Mouse (Mus musculus) myocyte (in vitro differentiated cells): ENCODE results near the gene Rbm18. TPM values are rescaled to one million over a fixed set of nuclear protein-coding genes. Genes with fewer than 3 reads are reported as not detected.
"Not testable (repeated sequence)": the region's sequence is repeated elsewhere in the genome, so short reads cannot be mapped to it uniquely, and the experiment has no call there.

Experiments used
- H3K27me3 ChIP-seq: one replicate; pipeline ENCODE4 v1.6.1; 2011; ENCODE audit not compliant: control insufficient read depth, insufficient read depth, insufficient read length
- H3K36me3 ChIP-seq: one replicate; pipeline ENCODE4 v1.6.1; 2011; ENCODE audit not compliant: control insufficient read depth, insufficient read depth
- H3K4me2 ChIP-seq: one replicate; pipeline ENCODE4 v1.6.1; 2011; ENCODE audit warnings: low read depth, control low read depth
- H3K4me3 ChIP-seq: one replicate; pipeline ENCODE4 v1.5.1; 2011; ENCODE audit warnings: mild to moderate bottlenecking, control low read depth, moderate library complexity
- H3K79me2 ChIP-seq: one replicate; pipeline ENCODE4 v1.6.1; 2011; ENCODE audit not compliant: control insufficient read depth, insufficient read depth
- H3ac ChIP-seq: one replicate; pipeline ENCODE4 v1.6.1; 2011; ENCODE audit not compliant: control insufficient read depth, insufficient read length
- CEBPB ChIP-seq: IDR thresholded peaks from 2 replicates; pipeline ENCODE4 v1.6.1; 2011; ENCODE audit warnings: mild to moderate bottlenecking, moderate library complexity; ENCODE audit not compliant: poor library complexity, insufficient read depth, severe bottlenecking
- E2F4 ChIP-seq: IDR thresholded peaks from one replicate; pipeline ENCODE4 v1.6.1; 2011; ENCODE audit warnings: mild to moderate bottlenecking, control low read depth, moderate library complexity; ENCODE audit not compliant: insufficient read depth
- MAX ChIP-seq: IDR thresholded peaks from one replicate; pipeline ENCODE4 v1.6.1; 2011; ENCODE audit warnings: low read depth, mild to moderate bottlenecking, control low read depth
- MYOD1 ChIP-seq, 3 experiments: IDR thresholded peaks; one replicate each; pipeline ENCODE4 v1.6.1; 2011; ENCODE audit warnings: control low read depth in 2 of 3, low read depth in 2 of 3, mild to moderate bottlenecking in 2 of 3, moderate library complexity in 1 of 3; ENCODE audit not compliant: insufficient read length in 2 of 3, control insufficient read depth in 1 of 3
- MYOG ChIP-seq, 3 experiments: IDR thresholded peaks; one replicate each; pipeline ENCODE4 v1.6.1; 2011; ENCODE audit warnings: control low read depth in 2 of 3, low read depth in 2 of 3, mild to moderate bottlenecking in 2 of 3; ENCODE audit not compliant: insufficient read length in 2 of 3, control insufficient read depth in 1 of 3, insufficient read depth in 1 of 3
- POLR2A ChIP-seq: IDR thresholded peaks from one replicate; pipeline ENCODE4 v1.6.1; 2011; ENCODE audit warnings: low read depth, mild to moderate bottlenecking, control low read depth, moderate library complexity; ENCODE audit not compliant: insufficient read length
- POLR2AphosphoS2 ChIP-seq: IDR thresholded peaks from one replicate; pipeline ENCODE4 v1.6.1; 2011; ENCODE audit warnings: low read depth, control low read depth; ENCODE audit not compliant: insufficient read length
- REST ChIP-seq: IDR thresholded peaks from one replicate; pipeline ENCODE4 v1.6.1; 2011; ENCODE audit warnings: mild to moderate bottlenecking, control low read depth, moderate library complexity; ENCODE audit not compliant: insufficient read depth, insufficient read length
- SRF ChIP-seq: IDR thresholded peaks from one replicate; pipeline ENCODE4 v1.6.1; 2011; ENCODE audit warnings: low read depth; ENCODE audit not compliant: control insufficient read depth, insufficient read length
- TCF12 ChIP-seq: IDR thresholded peaks from one replicate; pipeline ENCODE4 v1.6.1; 2011; ENCODE audit warnings: mild to moderate bottlenecking, control low read depth; ENCODE audit not compliant: poor library complexity, insufficient read depth, severe bottlenecking
- TCF3 ChIP-seq: IDR thresholded peaks from one replicate; pipeline ENCODE4 v1.6.1; 2011; ENCODE audit warnings: low read depth, control low read depth; ENCODE audit not compliant: insufficient read length
- USF1 ChIP-seq: IDR thresholded peaks from one replicate; pipeline ENCODE4 v1.6.1; 2011; ENCODE audit warnings: low read depth, mild to moderate bottlenecking, control low read depth, moderate library complexity
- polyA plus RNA-seq: library from polyadenylated mRNA; unstranded; fragments of >200 nt; fragmentation: generic; extraction: Trizol; gene quantifications from one replicate; pipeline ENCODE4 v1.2.1, GENCODE M21; 2012; ENCODE audit warnings: missing spikeins

The Rbm18 gene
- polyA plus RNA-seq, 1 experiment: 30.2 TPM

DNA sequence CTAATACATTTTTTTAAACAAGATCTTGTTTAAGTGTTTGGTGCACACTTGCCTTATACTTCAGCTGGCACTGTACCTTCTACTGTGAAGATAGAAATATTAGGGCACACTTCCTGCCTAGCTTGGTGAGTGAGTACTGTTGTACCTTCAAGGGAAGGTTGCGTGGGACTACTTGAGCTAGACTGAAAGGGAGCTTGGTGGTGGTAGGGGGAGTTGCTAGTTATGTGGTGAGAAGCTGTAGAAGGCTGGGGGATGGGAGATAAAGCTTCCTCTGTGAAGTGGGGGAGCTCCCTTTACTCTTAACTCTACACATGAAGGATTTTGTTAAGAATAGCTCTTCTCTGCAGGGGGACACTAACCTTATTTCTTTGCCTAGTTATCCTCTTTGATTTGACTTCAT, 20.9 kb upstream of the Rbm18 start:
- TF ChIP-seq REST: no peak
- no peak for TF ChIP-seq TCF12
- TF ChIP-seq SRF: no peak
- no peak for TF ChIP-seq E2F4
- TF ChIP-seq MAX: no peak
- TF ChIP-seq MYOD1 (IDR thresholded peaks at IDR 0.05; ENCODE audit: control insufficient read depth in 1 of 3, insufficient read length in 2 of 3, low read depth in 2 of 3): no peak
- no peak for TF ChIP-seq CEBPB
- TF ChIP-seq MYOG (IDR thresholded peaks at IDR 0.05; ENCODE audit: control insufficient read depth in 1 of 3, insufficient read depth in 1 of 3, insufficient read length in 2 of 3, low read depth in 2 of 3): no peak
- TF ChIP-seq POLR2A: no peak
- TF ChIP-seq USF1: no peak
- no peak for TF ChIP-seq TCF3
- TF ChIP-seq POLR2AphosphoS2: no peak
- H3K4me2 ChIP-seq: no peak overlapping the region
- peaks cover 40% of the 10 kb centered on the region for H3K36me3 ChIP-seq
- no peak overlapping the region for H3ac ChIP-seq
- no peak overlapping the region for H3K4me3 ChIP-seq
- H3K79me2 ChIP-seq: no peaks in the 10 kb centered on the region
- H3K27me3 ChIP-seq: no peaks in the 10 kb centered on the region

DNA sequence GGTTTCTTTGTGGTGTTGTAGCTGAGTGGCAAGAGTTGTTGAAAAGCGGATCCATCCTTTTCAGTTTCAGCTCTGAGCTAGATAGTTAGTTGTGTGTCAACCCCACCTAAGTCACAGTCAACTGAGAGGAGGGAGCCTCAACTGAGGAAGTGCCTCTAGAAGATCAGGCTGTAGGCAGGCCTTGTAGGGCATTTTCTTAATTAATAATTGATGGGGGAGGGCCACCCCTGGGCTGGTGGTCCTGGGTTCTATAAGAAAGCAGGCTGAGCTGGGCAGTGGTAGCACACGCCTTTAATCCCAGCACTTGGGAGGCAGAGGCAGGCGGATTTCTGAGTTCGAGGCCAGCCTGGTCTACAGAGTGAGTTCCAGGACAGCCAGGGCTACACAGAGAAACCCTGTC, 15.8 kb upstream of the Rbm18 start:
- H3K36me3 ChIP-seq: peaks cover 16% of the 10 kb centered on the region
- not testable (repeated sequence) for H3K27me3 ChIP-seq, H3K4me2 ChIP-seq, H3K79me2 ChIP-seq, H3K4me3 ChIP-seq, H3ac ChIP-seq

DNA sequence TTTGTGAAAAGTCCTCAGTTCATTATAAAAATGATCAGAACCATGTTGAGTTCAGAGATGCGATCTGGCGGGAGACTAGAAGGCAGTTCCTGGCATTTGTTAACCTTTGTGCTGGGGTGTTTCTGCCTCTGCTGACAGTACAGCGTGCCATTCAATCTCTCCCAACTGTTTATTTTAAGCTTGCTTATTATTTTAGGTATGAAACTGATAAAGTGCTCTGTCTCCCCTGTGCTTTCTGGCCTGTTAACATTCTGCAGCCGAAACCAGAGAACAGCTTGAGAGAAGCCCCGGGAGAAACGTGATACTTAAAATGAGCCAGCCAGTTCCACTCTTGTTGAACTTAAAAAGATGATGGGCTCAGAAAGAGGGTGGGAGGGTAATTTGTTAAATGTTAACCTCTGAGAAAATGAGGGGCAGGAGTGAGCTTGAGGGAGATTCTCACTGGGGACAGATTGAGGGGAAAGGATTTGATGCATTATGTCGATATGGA, 12.3 kb upstream of the Rbm18 start:
- no peaks in the 10 kb centered on the region for H3K79me2 ChIP-seq
- TF ChIP-seq TCF12: no peak
- no peak for TF ChIP-seq POLR2AphosphoS2
- TF ChIP-seq MYOD1 (IDR thresholded peaks at IDR 0.05; ENCODE audit: control insufficient read depth in 1 of 3, insufficient read length in 2 of 3, low read depth in 2 of 3): no peak
- TF ChIP-seq USF1: no peak
- no peak for TF ChIP-seq POLR2A
- no peak for TF ChIP-seq MYOG (IDR thresholded peaks at IDR 0.05; ENCODE audit: control insufficient read depth in 1 of 3, insufficient read depth in 1 of 3, insufficient read length in 2 of 3, low read depth in 2 of 3)
- TF ChIP-seq MAX: no peak
- TF ChIP-seq SRF: no peak
- no peak for TF ChIP-seq CEBPB
- TF ChIP-seq E2F4: no peak
- no peak for TF ChIP-seq TCF3
- TF ChIP-seq REST: no peak
- H3K36me3 ChIP-seq: peaks cover 12% of the 10 kb centered on the region
- no peaks in the 10 kb centered on the region for H3K27me3 ChIP-seq
- no peak overlapping the region for H3ac ChIP-seq
- H3K4me2 ChIP-seq: no peak overlapping the region
- no peak overlapping the region for H3K4me3 ChIP-seq

DNA sequence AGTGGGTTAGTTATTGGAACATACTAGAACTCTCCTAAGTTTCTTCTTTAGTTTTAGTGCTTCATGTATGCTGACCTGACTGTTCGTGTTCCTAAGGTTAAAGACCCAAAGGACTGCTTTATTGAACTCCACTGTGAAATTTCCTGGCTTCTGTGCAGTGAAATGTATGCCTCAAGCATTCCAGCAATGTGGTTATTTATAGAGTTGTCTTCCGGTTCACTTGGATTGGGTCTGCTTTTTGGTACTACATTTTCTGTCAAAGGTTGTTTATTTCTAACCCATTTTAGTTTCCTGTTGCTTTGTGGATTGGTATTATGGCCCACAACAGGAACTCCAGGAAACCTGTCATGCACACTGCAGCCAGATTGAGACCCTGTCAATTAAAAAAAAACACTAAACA, 2.5 kb upstream of the Rbm18 start:
- no peak overlapping the region for H3K4me3 ChIP-seq
- TF ChIP-seq TCF12 (no peak), MAX (no peak), TCF3 (no peak)
- H3K27me3 ChIP-seq: no peaks in the 10 kb centered on the region
- H3ac ChIP-seq: no peak overlapping the region
- peaks cover 2% of the 10 kb centered on the region for H3K36me3 ChIP-seq
- H3K79me2 ChIP-seq: peaks cover 39% of the 10 kb centered on the region
- no peak overlapping the region for H3K4me2 ChIP-seq

DNA sequence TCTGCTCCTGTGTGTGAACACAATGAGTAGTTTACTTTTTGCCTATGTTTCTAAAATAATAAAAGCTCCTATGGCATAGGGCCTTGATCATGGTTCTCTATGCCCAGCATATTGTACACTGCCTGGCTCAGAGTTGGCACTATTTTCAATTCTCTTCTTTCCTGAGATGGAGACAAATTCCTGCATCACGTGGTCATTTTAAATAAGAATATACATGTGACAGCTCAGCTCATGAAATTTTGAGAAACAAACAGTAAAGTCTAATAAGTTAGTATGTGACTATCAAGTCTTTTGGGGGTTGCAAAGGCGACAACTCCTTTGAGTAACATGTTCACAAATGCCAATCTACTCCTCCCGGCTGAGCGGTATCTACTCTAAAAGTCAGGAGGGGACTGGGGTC, 686 bp downstream of the Rbm18 start:
- peak overlapping the region; percentile 98 for H3K4me3 ChIP-seq
- peaks cover 41% of the 10 kb centered on the region for H3K79me2 ChIP-seq
- peak overlapping the region; percentile 95 for H3K4me2 ChIP-seq
- H3K27me3 ChIP-seq: no peaks in the 10 kb centered on the region
- TF ChIP-seq MYOD1 (IDR thresholded peaks at IDR 0.05; ENCODE audit: control insufficient read depth in 1 of 3, insufficient read length in 2 of 3, low read depth in 2 of 3) (no peak), USF1 (peak; percentile 9)
- peak overlapping the region; percentile 78 for H3ac ChIP-seq
- H3K36me3 ChIP-seq: peaks cover 33% of the 10 kb centered on the region

DNA sequence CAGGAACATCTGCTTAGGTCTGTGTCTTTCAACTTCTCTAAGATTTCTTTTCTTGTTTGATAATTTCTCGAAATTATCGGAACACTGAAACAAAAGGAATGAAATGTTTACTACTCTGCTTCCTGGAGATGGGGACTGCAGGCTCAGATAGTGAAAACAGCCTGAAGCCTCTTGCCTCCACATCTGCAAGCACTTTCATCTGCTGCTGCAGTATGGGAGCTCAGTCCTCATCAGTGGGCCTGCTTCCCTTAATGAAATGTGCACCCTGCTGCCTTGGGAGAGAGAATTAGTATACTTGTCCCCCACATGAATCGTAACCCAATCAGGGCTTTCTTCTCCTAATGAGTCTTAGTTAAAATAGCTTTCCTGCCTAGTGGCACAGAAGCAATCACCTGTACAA, 7.5 kb downstream of the Rbm18 start:
- TF ChIP-seq POLR2A (no peak), POLR2AphosphoS2 (no peak), MAX (no peak), MYOG (IDR thresholded peaks at IDR 0.05; ENCODE audit: control insufficient read depth in 1 of 3, insufficient read depth in 1 of 3, insufficient read length in 2 of 3, low read depth in 2 of 3) (no peak), SRF (no peak), TCF3 (no peak), CEBPB (no peak), REST (no peak), MYOD1 (IDR thresholded peaks at IDR 0.05; ENCODE audit: control insufficient read depth in 1 of 3, insufficient read length in 2 of 3, low read depth in 2 of 3) (no peak), USF1 (no peak), TCF12 (no peak), E2F4 (no peak)
- Histone ChIP-seq H3K79me2 (peaks cover 1% of the 10 kb centered on the region), H3K4me2 (no peak overlapping the region), H3ac (no peak overlapping the region), H3K27me3 (no peaks in the 10 kb centered on the region), H3K4me3 (no peak overlapping the region), H3K36me3 (peaks cover 66% of the 10 kb centered on the region)
